Mouse (Mus musculus) liver, embryonic 16.5 days (tissue): ENCODE measurements around the gene Sec11a. TPM values are rescaled to one million over a fixed set of nuclear protein-coding genes. Genes with fewer than 3 reads are reported as not detected.
A peak's percentile ranks its signal among the peaks of the same experiment; 100 is the strongest.

Experiments used
- ATAC-seq: fragments of 200-750 bp; cut with Nextera tagmentation; 2 replicates; pipeline ENCODE4 v1.8.0; 2017; ENCODE audit warnings: low read depth, mild to moderate bottlenecking, moderate number of reproducible peaks, moderate library complexity
- H3K27ac ChIP-seq: fragments of 300-500 bp; sonication (generic); 2 replicates; pipeline ENCODE4 v1.5.1; 2014; ENCODE audit warnings: mild to moderate bottlenecking, low read length
- H3K27me3 ChIP-seq: fragments of 300-500 bp; sonication (generic); 2 replicates; pipeline ENCODE4 v1.6.1; 2014; ENCODE audit warnings: low read depth, low read length, mixed read lengths; ENCODE audit not compliant: control insufficient read depth, insufficient read depth
- H3K36me3 ChIP-seq: fragments of 300-500 bp; sonication (generic); 2 replicates; pipeline ENCODE4 v1.6.1; 2014; ENCODE audit warnings: mild to moderate bottlenecking; ENCODE audit not compliant: control insufficient read depth, insufficient read depth
- H3K4me1 ChIP-seq: fragments of 300-500 bp; sonication (generic); 2 replicates; pipeline ENCODE4 v1.6.1; 2014; ENCODE audit warnings: low read depth, low read length, mixed read lengths; ENCODE audit not compliant: control insufficient read depth
- H3K4me2 ChIP-seq: fragments of 300-500 bp; sonication (generic); 2 replicates; pipeline ENCODE4 v1.6.1; 2014; ENCODE audit warnings: low read depth, low read length, mixed read lengths
- H3K4me3 ChIP-seq: fragments of 300-500 bp; sonication (generic); 2 replicates; pipeline ENCODE4 v1.5.1; 2014; ENCODE audit warnings: low read depth, mild to moderate bottlenecking, low read length
- H3K9ac ChIP-seq: fragments of 300-500 bp; sonication (generic); 2 replicates; pipeline ENCODE4 v1.6.1; 2014; ENCODE audit warnings: low read depth, low read length
- H3K9me3 ChIP-seq: fragments of 300-500 bp; sonication (generic); replicated peaks from 2 replicates; pipeline ENCODE4 v1.6.1; 2016; ENCODE audit warnings: low read length; ENCODE audit not compliant: control insufficient read depth
- WGBS: fragments of 180-500 bp; shearing (Covaris S2); extraction: QIAGEN DNeasy Blood & Tissue Kit; methylation state at CpG from one replicate; pipeline ENCODE4 v1.1.7; 2014; ENCODE audit not compliant: insufficient replicate concordance; 5-methylcytosine and 5-hydroxymethylcytosine counted together
- polyA plus RNA-seq: library from polyadenylated mRNA; unstranded; fragments of >200 nt; fragmentation: Nextera tagmentation; extraction: Ambion mirVana; gene quantifications from 2 replicates; pipeline ENCODE4 v1.2.1, GENCODE M21; 2015

Gene Sec11a
- 98.7 and 99.0 TPM in 2 replicates for polyA plus RNA-seq

GRCm38 (mm10) chr7:80947445-80948350 is at the start of gene Sec11a:
Gene Sec11a (minus strand): TSS chr7:80947780.
- WGBS, result 2% methylated on average over 44 of the region's 44 CpGs

GRCm38 (mm10) chr7:80995266-80996146 is 47.9 kb upstream of the Sec11a start:
- no peak for ATAC-seq
- Histone ChIP-seq H3K9ac (peak overlapping the region; percentile 98), H3K4me1 (peaks cover 58% of the 10 kb centered on the region), H3K27me3 (no peaks in the 10 kb centered on the region), H3K36me3 (no peaks in the 10 kb centered on the region), H3K9me3 (no peaks in the 10 kb centered on the region), H3K27ac (peak overlapping the region; percentile 91), H3K4me2 (peak overlapping the region; percentile 95), H3K4me3 (peak overlapping the region; percentile 96)
- WGBS, result 16% methylated on average over 3 of the region's 3 CpGs

More at GRCm38 (mm10) chr7:80947445-80948350, at the start of gene Sec11a:
- Histone ChIP-seq H3K4me1 (peaks cover 22% of the 10 kb centered on the region), H3K27me3 (no peaks in the 10 kb centered on the region), H3K9me3 (no peaks in the 10 kb centered on the region), H3K36me3 (no peaks in the 10 kb centered on the region), H3K4me2 (peak within 1 kb of the TSS; percentile 86), H3K9ac (peak within 1 kb of the TSS; percentile 88), H3K27ac (peak within 1 kb of the TSS; percentile 77), H3K4me3 (peak within 1 kb of the TSS; percentile 91)
- ATAC-seq, result peak; percentile 100

DNA sequence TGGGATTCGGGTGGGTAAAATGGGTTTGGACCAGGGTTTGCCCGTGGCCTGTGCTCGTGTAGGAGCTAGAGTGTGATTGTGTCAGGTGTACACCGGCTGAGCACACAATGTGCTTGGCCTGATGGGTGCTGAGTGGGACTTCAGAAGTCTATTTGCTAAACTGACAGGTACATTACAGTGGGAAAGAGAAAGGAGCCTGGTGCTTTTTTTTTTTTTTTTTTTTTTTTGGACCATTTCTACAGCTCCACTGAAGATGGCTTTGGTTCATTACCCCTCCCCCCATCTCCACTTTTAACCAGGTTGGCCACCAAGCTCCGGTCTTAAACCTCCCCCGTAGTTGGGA is 47.1 kb upstream of the Sec11a start:
- peak overlapping the region; percentile 96 for H3K4me3 ChIP-seq
- H3K9me3 ChIP-seq, result no peaks in the 10 kb centered on the region
- H3K27ac ChIP-seq, result peak overlapping the region; percentile 91
- no peaks in the 10 kb centered on the region for H3K27me3 ChIP-seq
- H3K9ac ChIP-seq, result peak overlapping the region; percentile 98
- H3K4me1 ChIP-seq, result peaks cover 55% of the 10 kb centered on the region
- peak overlapping the region; percentile 95 for H3K4me2 ChIP-seq
- no peak for ATAC-seq
- WGBS, result 6% methylated on average over 6 of the region's 6 CpGs
- no peaks in the 10 kb centered on the region for H3K36me3 ChIP-seq

DNA sequence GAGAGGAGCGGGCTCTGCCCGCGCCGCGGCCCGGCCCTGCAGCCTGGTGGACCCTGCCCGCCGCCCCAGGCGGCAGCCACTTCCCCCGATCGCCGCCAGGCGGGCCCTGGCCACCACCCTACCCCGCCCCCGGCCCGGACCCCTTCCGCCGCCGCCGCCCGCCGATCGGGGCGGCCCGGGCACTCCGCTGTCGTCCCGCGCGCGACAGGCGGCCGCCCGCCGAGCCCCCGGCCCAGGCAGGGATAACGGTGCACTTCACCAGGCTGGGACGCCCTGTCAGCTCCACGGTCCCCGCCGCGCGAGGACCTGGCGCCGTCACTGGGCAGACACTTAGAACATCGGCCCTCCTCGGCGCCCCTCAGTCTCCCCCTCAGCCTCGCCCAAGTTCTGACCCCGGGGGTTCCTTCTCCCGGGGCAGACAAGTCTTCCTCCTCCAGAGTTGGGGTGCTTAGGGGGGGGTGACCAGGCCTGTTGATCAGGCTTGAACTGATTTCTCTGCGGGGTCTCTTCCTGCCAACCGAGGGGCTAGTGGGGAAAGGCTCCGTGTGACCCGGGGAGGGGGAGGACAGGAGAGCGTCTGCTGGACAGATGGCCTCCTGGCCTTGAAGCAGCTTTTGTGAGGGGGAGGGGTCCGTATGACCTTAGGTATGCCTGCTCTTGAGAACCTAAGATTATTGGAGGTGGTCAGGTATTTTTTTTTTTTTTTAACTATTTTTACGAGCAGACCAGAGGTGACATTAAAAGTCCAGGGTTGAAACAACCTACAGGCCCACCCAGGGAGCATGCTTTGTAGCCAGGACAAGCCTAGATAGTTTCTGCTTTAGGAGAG is 46.5 kb upstream of the Sec11a start:
- peaks cover 60% of the 10 kb centered on the region for H3K4me1 ChIP-seq
- no peaks in the 10 kb centered on the region for H3K36me3 ChIP-seq
- peak overlapping the region; percentile 91 for H3K27ac ChIP-seq
- WGBS, result under 1% methylated on average over 52 of the region's 58 CpGs
- H3K9ac ChIP-seq, result peak overlapping the region; percentile 98
- no peaks in the 10 kb centered on the region for H3K27me3 ChIP-seq
- H3K9me3 ChIP-seq, result no peaks in the 10 kb centered on the region
- peak overlapping the region; percentile 96 for H3K4me3 ChIP-seq
- peak; percentile 57 for ATAC-seq
- peak overlapping the region; percentile 95 for H3K4me2 ChIP-seq

DNA sequence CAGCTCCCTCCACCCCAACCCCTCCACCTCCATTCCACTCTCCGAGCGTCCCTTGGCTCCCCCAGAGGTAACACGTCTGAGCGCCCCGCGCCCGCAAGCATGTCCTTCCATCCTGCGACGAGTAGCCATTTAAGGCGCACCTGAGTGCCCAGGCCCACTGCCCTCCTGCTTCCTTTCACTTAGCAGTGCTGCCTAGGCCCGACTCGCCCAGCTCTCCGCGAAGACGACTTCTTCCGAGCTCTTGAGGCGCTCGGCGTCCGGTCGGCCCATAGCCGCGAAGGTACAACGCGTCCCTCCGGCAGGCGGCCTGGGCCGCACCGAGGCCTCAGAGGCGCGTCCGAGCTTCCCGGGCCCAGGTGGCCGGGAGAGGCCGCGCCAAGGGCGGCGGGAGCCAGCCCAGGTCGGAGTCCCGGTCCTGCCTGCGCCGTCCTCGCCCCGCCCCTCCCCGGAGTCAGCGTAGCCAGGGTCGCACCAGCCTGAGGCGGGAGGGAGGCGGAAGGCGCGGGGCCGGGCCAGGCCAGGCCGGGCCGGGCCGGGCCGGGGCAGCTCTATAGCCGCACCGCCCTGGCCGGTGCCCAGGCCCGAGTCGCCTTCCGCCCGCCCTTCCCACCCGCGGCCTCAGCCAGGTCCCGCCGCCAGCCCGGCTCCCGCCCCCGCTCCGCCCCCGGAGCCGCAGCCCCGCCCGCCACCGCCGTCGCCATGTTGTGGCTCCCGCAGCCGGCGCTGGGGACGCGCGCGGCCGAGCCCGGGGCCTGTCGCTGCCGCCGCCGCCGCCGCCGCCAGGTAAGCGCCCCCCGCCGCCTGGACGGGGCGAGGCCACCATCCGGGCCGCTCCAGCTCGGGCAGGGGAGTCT is 45.6 kb upstream of the Sec11a start, which contains the start of gene Zfp592:
TSS of gene Zfp592 (plus strand) at position 702 of the 854 bp plus-strand sequence.
- Histone ChIP-seq H3K4me3 (peak within 1 kb of the TSS; percentile 96), H3K4me2 (peak within 1 kb of the TSS; percentile 95), H3K9ac (peak within 1 kb of the TSS; percentile 98), H3K9me3 (no peaks in the 10 kb centered on the region), H3K4me1 (peaks cover 62% of the 10 kb centered on the region), H3K27me3 (no peaks in the 10 kb centered on the region), H3K36me3 (no peaks in the 10 kb centered on the region), H3K27ac (peak within 1 kb of the TSS; percentile 91)
- WGBS, result under 1% methylated on average over 49 of the region's 102 CpGs
- ATAC-seq, result peak; percentile 93

- Histone ChIP-seq H3K27ac (peak overlapping the region; percentile 91), H3K4me2 (peak overlapping the region; percentile 91), H3K9me3 (no peaks in the 10 kb centered on the region), H3K4me1 (peaks cover 65% of the 10 kb centered on the region), H3K9ac (peak overlapping the region; percentile 98), H3K36me3 (no peaks in the 10 kb centered on the region), H3K4me3 (peak overlapping the region; percentile 96), H3K27me3 (no peaks in the 10 kb centered on the region)
- WGBS, result 2% methylated on average over 12 of the region's 12 CpGs
- no peak for ATAC-seq
These were observed 45.0 kb upstream of the Sec11a start for GRCm38 (mm10) chr7:80992631-80992979.

GRCm38 (mm10) chr7:80992063-80992462 is 44.5 kb upstream of the Sec11a start:
- H3K36me3 ChIP-seq, result no peaks in the 10 kb centered on the region
- no peaks in the 10 kb centered on the region for H3K9me3 ChIP-seq
- no peak for ATAC-seq
- no peaks in the 10 kb centered on the region for H3K27me3 ChIP-seq
- 53% methylated on average over 6 of the region's 6 CpGs for WGBS
- H3K4me2 ChIP-seq, result peak overlapping the region; percentile 91
- H3K9ac ChIP-seq, result peak overlapping the region; percentile 98
- peak overlapping the region; percentile 91; the same call in 1 of the 2 replicates for H3K27ac ChIP-seq
- H3K4me1 ChIP-seq, result peaks cover 65% of the 10 kb centered on the region
- peak overlapping the region; percentile 96 for H3K4me3 ChIP-seq
